Mouse (Mus musculus) heart, adult 2 months (tissue): ENCODE results near the gene Ptch1.

Experiments
- CTCF ChIP-seq: fragments of 200-600 bp; IDR thresholded peaks from 2 replicates; pipeline ENCODE4 v1.8.1; 2022; ENCODE audit warnings: antibody characterized with exemption, mild to moderate bottlenecking, moderate library complexity
- EP300 ChIP-seq: fragments of 200-500 bp; IDR thresholded peaks from 2 replicates; pipeline ENCODE4 v1.6.1; 2011; ENCODE audit warnings: low read depth, low read length, control low read depth; ENCODE audit not compliant: insufficient read depth
- POLR2A ChIP-seq: fragments of 200-500 bp; IDR thresholded peaks from 2 replicates; pipeline ENCODE4 v1.6.1; 2011; ENCODE audit warnings: mild to moderate bottlenecking, low read depth, low read length, control low read depth; ENCODE audit not compliant: insufficient read depth

- TF ChIP-seq CTCF (no peak), EP300 (no peak), POLR2A (no peak)
These were observed 47.9 kb upstream of the Ptch1 start for GRCm38 (mm10) chr13:63621301-63621700.
